Mouse (Mus musculus) embryonic facial prominence, embryonic 15.5 days (tissue): Measurements from ENCODE around the gene Wnt10a. TPM values are rescaled to one million over a fixed set of nuclear protein-coding genes. Genes with fewer than 3 reads are reported as not detected.

ENCODE experiments used
- polyA plus RNA-seq: library from polyadenylated mRNA; unstranded; fragments of >200 nt; fragmentation: Nextera tagmentation; extraction: Ambion mirVana; gene quantifications from 2 replicates; pipeline ENCODE4 v1.2.1, GENCODE M21; 2015

Gene Wnt10a
- polyA plus RNA-seq, 1 experiment from 2014 or later: 13.3 TPM

Other genes with a start within 250 kb of the Wnt10a start
- gene Plcd4, start 248.6 kb upstream of the Wnt10a start, polyA plus RNA-seq: 0.80 and 1.6 TPM in 2 replicates
- 26.1 and 28.8 TPM in 2 replicates for gene Usp37, start 247.2 kb upstream of the Wnt10a start, polyA plus RNA-seq
- 7.2 and 7.7 TPM in 2 replicates for gene Zfp142, start 203.3 kb upstream of the Wnt10a start, polyA plus RNA-seq
- 15.2 and 16.1 TPM in 2 replicates for gene Bcs1l, start 203.2 kb upstream of the Wnt10a start, polyA plus RNA-seq
- gene Rnf25, start 190.1 kb upstream of the Wnt10a start, polyA plus RNA-seq: 39.7 and 40.5 TPM in 2 replicates
- 9.8 and 14.7 TPM in 2 replicates for gene Stk36, start 190.1 kb upstream of the Wnt10a start, polyA plus RNA-seq
- gene Ttll4, start 129.8 kb upstream of the Wnt10a start, polyA plus RNA-seq: 11.5 and 12.2 TPM in 2 replicates
- gene Cyp27a1, start 77.9 kb upstream of the Wnt10a start, polyA plus RNA-seq: 16.9 and 17.0 TPM in 2 replicates
- 5.7 and 7.5 TPM in 2 replicates for gene Prkag3, start 42.3 kb upstream of the Wnt10a start, polyA plus RNA-seq
- 37.6 and 40.1 TPM in 2 replicates for gene Wnt6, start 19.6 kb upstream of the Wnt10a start, polyA plus RNA-seq
- gene Cdk5r2, start 63.4 kb downstream of the Wnt10a start, polyA plus RNA-seq: 0.12 and 0.13 TPM in 2 replicates
- gene Fev, start 93.9 kb downstream of the Wnt10a start, polyA plus RNA-seq: 0.24 and 0.43 TPM in 2 replicates
- 0.63 and 1.8 TPM in 2 replicates for gene Cryba2, start 101.6 kb downstream of the Wnt10a start, polyA plus RNA-seq
- gene Cfap65, start 144.1 kb downstream of the Wnt10a start, polyA plus RNA-seq: 2.2 and 4.1 TPM in 2 replicates
- gene Ihh, start 160.2 kb downstream of the Wnt10a start, polyA plus RNA-seq: 1.6 and 1.7 TPM in 2 replicates